Mouse (Mus musculus) kidney, adult 2 months (tissue): ENCODE measurements at regions not wholly inside any gene's neighbourhood (a gene's known extent, or its start where the extent isn't known, plus 50 kb on each side); places are given as distances from the start of the nearest gene placed in this dataset.

Experiments used
- DNase-seq: peaks from one replicate; pipeline ENCODE4 v3.0.0; 2021
- H3K27ac ChIP-seq: fragments of 200-500 bp; 2 replicates; pipeline ENCODE4 v1.5.1; 2012; ENCODE audit warnings: low read depth, low read length, control low read depth, inconsistent platforms; ENCODE audit not compliant: insufficient read depth
- H3K27me3 ChIP-seq: fragments of 200-500 bp; replicated peaks from 2 replicates; pipeline ENCODE4 v1.6.1; 2012; ENCODE audit warnings: mild to moderate bottlenecking, moderate library complexity, low read length, inconsistent platforms; ENCODE audit not compliant: control insufficient read depth, insufficient read depth
- H3K36me3 ChIP-seq: fragments of 200-500 bp; 2 replicates; pipeline ENCODE4 v1.6.1; 2012; ENCODE audit warnings: mild to moderate bottlenecking, moderate library complexity, low read length, inconsistent platforms; ENCODE audit not compliant: control insufficient read depth, insufficient read depth
- H3K4me1 ChIP-seq: fragments of 200-500 bp; 2 replicates; pipeline ENCODE4 v1.6.1; 2011; ENCODE audit warnings: low read length; ENCODE audit not compliant: control insufficient read depth, insufficient read depth
- H3K4me3 ChIP-seq: fragments of 200-500 bp; 2 replicates; pipeline ENCODE4 v1.5.1; 2011; ENCODE audit warnings: mild to moderate bottlenecking, low read depth, low read length, control low read depth; ENCODE audit not compliant: insufficient read depth
- CTCF ChIP-seq: fragments of 200-500 bp; conservative IDR thresholded peaks from 2 replicates; pipeline ENCODE4 v1.5.1; 2011; ENCODE audit warnings: low read depth, mild to moderate bottlenecking, control low read depth, low read length, moderate library complexity, mixed read lengths; ENCODE audit not compliant: insufficient read depth, insufficient read length
- POLR2A ChIP-seq: fragments of 200-500 bp; IDR thresholded peaks from one replicate; pipeline ENCODE4 v1.6.1; 2011; ENCODE audit warnings: low read depth, low read length, control low read depth
- WGBS: fragments of 180-500 bp; shearing (Covaris S2); methylation state at CpG from one replicate; pipeline ENCODE4 v1.1.7; 2018; 5-methylcytosine and 5-hydroxymethylcytosine counted together

GRCm38 (mm10) chr3:128226930-128227585, 330.9 kb upstream of the Fam241a start:
- Histone ChIP-seq H3K36me3 (no peaks in the 10 kb centered on the region), H3K4me3 (no peak overlapping the region), H3K27ac (peak overlapping the region; percentile 100), H3K27me3 (no peaks in the 10 kb centered on the region; the same call in 1 of the 2 replicates), H3K4me1 (peaks cover 14% of the 10 kb centered on the region; the same call in 1 of the 2 replicates)
- WGBS, result 35% methylated on average over 6 of the region's 6 CpGs
- DNase-seq, result peak; percentile 42
- TF ChIP-seq CTCF (no peak), POLR2A (no peak)

- DNase-seq, result peak; percentile 85
- Histone ChIP-seq H3K36me3 (no peaks in the 10 kb centered on the region), H3K4me3 (no peak overlapping the region), H3K4me1 (peaks cover 17% of the 10 kb centered on the region), H3K27ac (peak overlapping the region; percentile 100), H3K27me3 (no peaks in the 10 kb centered on the region; the same call in 1 of the 2 replicates)
- TF ChIP-seq POLR2A (no peak), CTCF (no peak)
- 33% methylated on average over 6 of the region's 6 CpGs for WGBS
Measured at GRCm38 (mm10) chr3:128226503-128226902, 330.4 kb upstream of the Fam241a start.

GRCm38 (mm10) chr3:128222344-128222743, 326.2 kb upstream of the Fam241a start:
- Histone ChIP-seq H3K36me3 (no peaks in the 10 kb centered on the region), H3K4me1 (peaks cover 29% of the 10 kb centered on the region), H3K27ac (peak overlapping the region; percentile 30; the same call in 1 of the 2 replicates), H3K27me3 (no peaks in the 10 kb centered on the region), H3K4me3 (no peak overlapping the region)
- TF ChIP-seq CTCF (no peak), POLR2A (no peak)
- WGBS, result 34% methylated on average over 12 of the region's 12 CpGs
- DNase-seq, result peak; percentile 28

GRCm38 (mm10) chr3:128221625-128222024, 325.5 kb upstream of the Fam241a start:
- WGBS, result 38% methylated on average over 2 of the region's 2 CpGs
- Histone ChIP-seq H3K4me1 (peaks cover 25% of the 10 kb centered on the region), H3K27me3 (no peaks in the 10 kb centered on the region), H3K4me3 (no peak overlapping the region), H3K27ac (peak overlapping the region; percentile 68; the same call in 1 of the 2 replicates), H3K36me3 (no peaks in the 10 kb centered on the region)
- TF ChIP-seq POLR2A (no peak), CTCF (no peak)
- DNase-seq, result no peak

- Histone ChIP-seq H3K27ac (peak overlapping the region; percentile 79), H3K4me3 (no peak overlapping the region), H3K36me3 (no peaks in the 10 kb centered on the region), H3K27me3 (no peaks in the 10 kb centered on the region), H3K4me1 (peaks cover 24% of the 10 kb centered on the region)
- DNase-seq, result peak; percentile 90
- WGBS, result 49% methylated on average over 8 of the region's 8 CpGs
- no peak for TF ChIP-seq POLR2A
- TF ChIP-seq CTCF, result no peak
Measured at GRCm38 (mm10) chr3:128220776-128221550, 324.8 kb upstream of the Fam241a start.

GRCm38 (mm10) chr3:128217765-128218415, 321.8 kb upstream of the Fam241a start:
- no peaks in the 10 kb centered on the region for H3K36me3 ChIP-seq
- peak overlapping the region; percentile 75 for H3K27ac ChIP-seq
- peaks cover 24% of the 10 kb centered on the region for H3K4me1 ChIP-seq
- DNase-seq, result peak; percentile 84
- no peak for TF ChIP-seq CTCF
- no peak for TF ChIP-seq POLR2A
- WGBS, result 42% methylated on average over 5 of the region's 5 CpGs
- H3K4me3 ChIP-seq, result no peak overlapping the region
- H3K27me3 ChIP-seq, result no peaks in the 10 kb centered on the region

- peak; percentile 91 for DNase-seq
- no peak for TF ChIP-seq POLR2A
- TF ChIP-seq CTCF, result no peak
- Histone ChIP-seq H3K4me3 (no peak overlapping the region), H3K27me3 (no peaks in the 10 kb centered on the region), H3K36me3 (no peaks in the 10 kb centered on the region), H3K4me1 (peaks cover 13% of the 10 kb centered on the region; the same call in 1 of the 2 replicates), H3K27ac (peak overlapping the region; percentile 83)
- 27% methylated on average over 3 of the region's 3 CpGs for WGBS
Measured at GRCm38 (mm10) chr3:128212256-128212655, 316.1 kb upstream of the Fam241a start.
